Mouse (Mus musculus): ENCODE measurements around the gene Dtx3.

DNA sequence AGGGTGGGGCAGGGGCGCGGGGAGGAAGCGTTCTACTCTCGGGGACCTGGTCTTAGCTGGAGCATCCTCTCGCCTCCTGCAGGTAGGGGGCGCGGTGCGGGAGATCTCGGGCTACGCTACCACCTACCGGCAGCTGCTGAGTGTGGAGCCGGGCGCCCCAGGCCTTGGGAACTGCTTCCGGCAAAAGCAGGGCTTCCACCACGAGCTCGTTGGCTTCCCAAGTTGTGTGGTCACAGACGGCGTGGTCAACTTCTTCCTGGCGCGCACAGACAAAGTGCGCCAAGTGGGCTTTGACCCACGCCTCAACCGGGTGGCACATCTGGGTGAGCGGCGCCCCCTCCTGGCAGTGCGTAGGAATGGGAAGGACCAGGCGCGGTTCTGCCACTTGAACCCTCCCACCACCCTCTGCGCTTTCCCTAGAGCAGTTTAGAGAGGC is 24.7 kb downstream of the Dtx3 start:
- TF ChIP-seq CTCF (conservative IDR thresholded peaks at IDR 0.05; ENCODE audit: insufficient read depth, insufficient read length, low read depth, low read length): peak; percentile 78
- TF ChIP-seq POLR2A (IDR thresholded peaks at IDR 0.05; ENCODE audit: low read depth, low read length): no peak

Measured in kidney, adult 2 months (tissue).